Mouse (Mus musculus): ENCODE results near the gene Sco2. TPM values are rescaled to one million over a fixed set of nuclear protein-coding genes. Genes with fewer than 3 reads are reported as not detected.
A peak's percentile ranks its signal among the peaks of the same experiment; 100 is the strongest.

The Sco2 gene
- polyA plus RNA-seq, 1 experiment from 2014 or later, result 9.4 TPM

GRCm38 (mm10) chr15:89340136-89340535 lies 33.5 kb downstream of the Sco2 start:
- ATAC-seq (ENCODE audit: insufficient number of reproducible peaks, insufficient read depth, low FRiP score, low read depth), result no peak
- no peak overlapping the region for H3K9ac ChIP-seq (ENCODE audit: low read length)
- no peaks in the 10 kb centered on the region for H3K4me1 ChIP-seq (ENCODE audit: control insufficient read depth in 2 of 2, insufficient read depth in 2 of 2, low read length in 2 of 2)
- no peaks in the 10 kb centered on the region for H3K36me3 ChIP-seq (ENCODE audit: control insufficient read depth, insufficient read depth, low read length)
- WGBS, result 77% methylated on average over 3 of the region's 3 CpGs
- no peaks in the 10 kb centered on the region for H3K9me3 ChIP-seq (ENCODE audit: control insufficient read depth, low read length)
- H3K4me2 ChIP-seq (ENCODE audit: low read length), result no peak overlapping the region
- no peaks in the 10 kb centered on the region for H3K27me3 ChIP-seq (ENCODE audit: control insufficient read depth, insufficient read depth, low read length)
- H3K4me3 ChIP-seq (ENCODE audit: control insufficient read depth in 1 of 2, insufficient read depth in 1 of 2, low read depth in 1 of 2, low read length in 2 of 2), result no peak overlapping the region
- no peak overlapping the region for H3K27ac ChIP-seq (replicated peaks in 1 of 2; ENCODE audit: control insufficient read depth in 1 of 2, insufficient read depth in 1 of 2, low read depth in 2 of 2, low read length in 2 of 2)

- 96% methylated on average over 2 of the region's 2 CpGs for WGBS
- Histone ChIP-seq H3K27me3 (ENCODE audit: control insufficient read depth, insufficient read depth, low read length) (no peaks in the 10 kb centered on the region), H3K9me3 (ENCODE audit: control insufficient read depth, low read length) (no peaks in the 10 kb centered on the region), H3K9ac (ENCODE audit: low read length) (no peak overlapping the region), H3K36me3 (ENCODE audit: control insufficient read depth, insufficient read depth, low read length) (no peaks in the 10 kb centered on the region), H3K27ac (replicated peaks in 1 of 2; ENCODE audit: control insufficient read depth in 1 of 2, insufficient read depth in 1 of 2, low read depth in 2 of 2, low read length in 2 of 2) (no peak overlapping the region), H3K4me3 (ENCODE audit: control insufficient read depth in 1 of 2, insufficient read depth in 1 of 2, low read depth in 1 of 2, low read length in 2 of 2) (no peak overlapping the region), H3K4me1 (ENCODE audit: control insufficient read depth in 2 of 2, insufficient read depth in 2 of 2, low read length in 2 of 2) (no peaks in the 10 kb centered on the region), H3K4me2 (ENCODE audit: low read length) (no peak overlapping the region)
- ATAC-seq (ENCODE audit: insufficient number of reproducible peaks, insufficient read depth, low FRiP score, low read depth), result no peak
These were observed 34.0 kb downstream of the Sco2 start for GRCm38 (mm10) chr15:89339696-89340095.

GRCm38 (mm10) chr15:89336422-89336821 lies 37.2 kb downstream of the Sco2 start:
- WGBS, result 77% methylated on average over 14 of the region's 14 CpGs
- H3K9ac ChIP-seq (ENCODE audit: low read length), result no peak overlapping the region
- ATAC-seq (ENCODE audit: insufficient number of reproducible peaks, insufficient read depth, low FRiP score, low read depth), result no peak
- H3K9me3 ChIP-seq (ENCODE audit: control insufficient read depth, low read length), result no peaks in the 10 kb centered on the region
- H3K36me3 ChIP-seq (ENCODE audit: control insufficient read depth, insufficient read depth, low read length), result no peaks in the 10 kb centered on the region
- H3K4me1 ChIP-seq (ENCODE audit: control insufficient read depth in 2 of 2, insufficient read depth in 2 of 2, low read length in 2 of 2), result no peaks in the 10 kb centered on the region
- no peak overlapping the region for H3K4me3 ChIP-seq (ENCODE audit: control insufficient read depth in 1 of 2, insufficient read depth in 1 of 2, low read depth in 1 of 2, low read length in 2 of 2)
- H3K4me2 ChIP-seq (ENCODE audit: low read length), result no peak overlapping the region
- no peaks in the 10 kb centered on the region for H3K27me3 ChIP-seq (ENCODE audit: control insufficient read depth, insufficient read depth, low read length)
- no peak overlapping the region for H3K27ac ChIP-seq (replicated peaks in 1 of 2; ENCODE audit: control insufficient read depth in 1 of 2, insufficient read depth in 1 of 2, low read depth in 2 of 2, low read length in 2 of 2)

- no peak overlapping the region for H3K4me2 ChIP-seq (ENCODE audit: low read length)
- no peak for ATAC-seq (ENCODE audit: insufficient number of reproducible peaks, insufficient read depth, low FRiP score, low read depth)
- no peak overlapping the region for H3K4me3 ChIP-seq (ENCODE audit: control insufficient read depth in 1 of 2, insufficient read depth in 1 of 2, low read depth in 1 of 2, low read length in 2 of 2)
- H3K4me1 ChIP-seq (ENCODE audit: control insufficient read depth in 2 of 2, insufficient read depth in 2 of 2, low read length in 2 of 2), result no peaks in the 10 kb centered on the region
- no peaks in the 10 kb centered on the region for H3K36me3 ChIP-seq (ENCODE audit: control insufficient read depth, insufficient read depth, low read length)
- no peak overlapping the region for H3K9ac ChIP-seq (ENCODE audit: low read length)
- no peaks in the 10 kb centered on the region for H3K27me3 ChIP-seq (ENCODE audit: control insufficient read depth, insufficient read depth, low read length)
- no peaks in the 10 kb centered on the region for H3K9me3 ChIP-seq (ENCODE audit: control insufficient read depth, low read length)
- WGBS, result 78% methylated on average over 17 of the region's 17 CpGs
- H3K27ac ChIP-seq (replicated peaks in 1 of 2; ENCODE audit: control insufficient read depth in 1 of 2, insufficient read depth in 1 of 2, low read depth in 2 of 2, low read length in 2 of 2), result no peak overlapping the region
These were observed 38.7 kb downstream of the Sco2 start for GRCm38 (mm10) chr15:89334774-89335537.

- no peak for ATAC-seq (ENCODE audit: insufficient number of reproducible peaks, insufficient read depth, low FRiP score, low read depth)
- H3K27ac ChIP-seq (replicated peaks in 1 of 2; ENCODE audit: control insufficient read depth in 1 of 2, insufficient read depth in 1 of 2, low read depth in 2 of 2, low read length in 2 of 2), result no peak within 1 kb of the TSS
- H3K4me1 ChIP-seq (ENCODE audit: control insufficient read depth in 2 of 2, insufficient read depth in 2 of 2, low read length in 2 of 2), result no peaks in the 10 kb centered on the region
- no peaks in the 10 kb centered on the region for H3K27me3 ChIP-seq (ENCODE audit: control insufficient read depth, insufficient read depth, low read length)
- WGBS, result 83% methylated on average over 7 of the region's 7 CpGs
- H3K9me3 ChIP-seq (ENCODE audit: control insufficient read depth, low read length), result no peaks in the 10 kb centered on the region
- H3K9ac ChIP-seq (ENCODE audit: low read length), result no peak within 1 kb of the TSS
- H3K4me3 ChIP-seq (ENCODE audit: control insufficient read depth in 1 of 2, insufficient read depth in 1 of 2, low read depth in 1 of 2, low read length in 2 of 2), result no peak within 1 kb of the TSS
- no peaks in the 10 kb centered on the region for H3K36me3 ChIP-seq (ENCODE audit: control insufficient read depth, insufficient read depth, low read length)
- no peak within 1 kb of the TSS for H3K4me2 ChIP-seq (ENCODE audit: low read length)
These were observed 39.4 kb downstream of the Sco2 start, which contains the start of gene Miox for GRCm38 (mm10) chr15:89334271-89334670. Miox (plus strand) TSS chr15:89334398.

- WGBS, result 59% methylated on average over 5 of the region's 5 CpGs
- Histone ChIP-seq H3K27me3 (ENCODE audit: control insufficient read depth, insufficient read depth, low read length) (peaks cover 16% of the 10 kb centered on the region), H3K9ac (ENCODE audit: low read length) (no peak overlapping the region), H3K9me3 (ENCODE audit: control insufficient read depth, low read length) (no peaks in the 10 kb centered on the region), H3K27ac (replicated peaks in 1 of 2; ENCODE audit: control insufficient read depth in 1 of 2, insufficient read depth in 1 of 2, low read depth in 2 of 2, low read length in 2 of 2) (no peak overlapping the region), H3K4me2 (ENCODE audit: low read length) (no peak overlapping the region), H3K36me3 (ENCODE audit: control insufficient read depth, insufficient read depth, low read length) (no peaks in the 10 kb centered on the region), H3K4me1 (ENCODE audit: control insufficient read depth in 2 of 2, insufficient read depth in 2 of 2, low read length in 2 of 2) (peaks cover 4 to 8% of the 10 kb centered on the region in 2 experiments; a peak in 1 of 4 replicates), H3K4me3 (ENCODE audit: control insufficient read depth in 1 of 2, insufficient read depth in 1 of 2, low read depth in 1 of 2, low read length in 2 of 2) (no peak overlapping the region)
- ATAC-seq (ENCODE audit: insufficient number of reproducible peaks, insufficient read depth, low FRiP score, low read depth), result no peak
These were observed 47.2 kb downstream of the Sco2 start for GRCm38 (mm10) chr15:89326441-89326840.

- Histone ChIP-seq H3K4me3 (ENCODE audit: control insufficient read depth in 1 of 2, insufficient read depth in 1 of 2, low read depth in 1 of 2, low read length in 2 of 2) (no peak overlapping the region), H3K9ac (ENCODE audit: low read length) (no peak overlapping the region), H3K4me2 (ENCODE audit: low read length) (0 out of 2 replicates have a peak overlapping the region, but pooled peaks have one; percentile 62), H3K27ac (replicated peaks in 1 of 2; ENCODE audit: control insufficient read depth in 1 of 2, insufficient read depth in 1 of 2, low read depth in 2 of 2, low read length in 2 of 2) (no peak overlapping the region), H3K27me3 (ENCODE audit: control insufficient read depth, insufficient read depth, low read length) (peaks cover 16% of the 10 kb centered on the region), H3K9me3 (ENCODE audit: control insufficient read depth, low read length) (no peaks in the 10 kb centered on the region), H3K4me1 (ENCODE audit: control insufficient read depth in 2 of 2, insufficient read depth in 2 of 2, low read length in 2 of 2) (peaks cover 4 to 8% of the 10 kb centered on the region in 2 experiments; a peak in 1 of 4 replicates), H3K36me3 (ENCODE audit: control insufficient read depth, insufficient read depth, low read length) (no peaks in the 10 kb centered on the region)
- ATAC-seq (ENCODE audit: insufficient number of reproducible peaks, insufficient read depth, low FRiP score, low read depth), result no peak
- 86% methylated on average over 4 of the region's 4 CpGs for WGBS
These were observed 50.0 kb downstream of the Sco2 start for GRCm38 (mm10) chr15:89323656-89324055.
